Mouse (Mus musculus): ENCODE data around the gene Insyn1.

DNA sequence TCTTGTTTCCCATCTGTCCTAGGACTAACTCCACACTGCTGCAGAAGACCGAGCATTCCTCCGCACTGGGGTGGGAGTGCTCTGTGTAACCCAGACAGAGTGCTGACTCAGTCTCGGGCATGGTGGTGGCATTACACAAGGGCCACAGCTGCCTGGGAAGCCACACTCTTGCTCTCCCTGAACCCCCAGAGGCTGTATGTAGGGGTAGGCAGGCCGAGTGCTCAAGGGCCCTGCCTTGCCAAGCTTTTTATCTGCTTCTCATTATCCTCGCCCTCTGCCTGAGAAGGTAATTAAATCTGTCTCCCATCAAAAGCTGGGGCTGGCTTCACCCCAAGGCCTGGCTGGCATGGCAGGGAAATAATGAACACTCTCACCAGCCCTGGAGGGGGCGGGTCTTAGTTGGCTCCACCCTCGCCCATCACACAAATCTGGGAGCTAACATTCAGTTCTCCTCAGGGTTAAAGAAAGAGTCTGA is 30.9 kb upstream of the Insyn1 start:
- TF ChIP-seq CTCF (conservative IDR thresholded peaks at IDR 0.05; ENCODE audit: insufficient read depth, insufficient read length, low read depth, low read length) (no peak), POLR2A (IDR thresholded peaks at IDR 0.05; ENCODE audit: low read depth, low read length) (no peak)

Data from kidney, adult 2 months (tissue).